Mouse (Mus musculus): Measurements from ENCODE around the gene Agps. TPM values are rescaled to one million over a fixed set of nuclear protein-coding genes. Genes with fewer than 3 reads are reported as not detected.

Agps gene
- total RNA-seq, 1 experiment from 2014 or later = 60.0 TPM

DNA sequence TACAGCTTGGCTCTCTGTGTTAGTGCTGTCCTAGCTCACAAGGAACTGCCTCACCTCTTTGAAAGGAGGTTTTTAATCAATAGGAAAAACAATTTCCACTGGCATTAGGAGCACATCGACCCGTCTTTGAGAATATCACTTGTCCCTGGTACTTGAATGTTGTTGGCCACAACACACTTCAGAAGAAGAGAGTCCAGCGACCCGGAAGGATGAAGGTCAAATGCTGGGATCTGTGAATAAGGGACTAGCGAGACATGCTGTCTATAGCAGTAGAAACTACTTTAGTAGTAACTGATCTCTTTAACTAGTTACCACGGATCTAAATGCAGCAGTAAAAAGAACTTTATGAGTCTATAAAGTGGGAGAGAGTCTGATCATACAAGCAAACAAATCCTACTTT lies 7.8 kb upstream of the Agps start:
- ATAC-seq (replicated peaks; ENCODE audit: insufficient number of reproducible peaks, low FRiP score, low TSS enrichment, poor library complexity, severe bottlenecking) = no peak

- ATAC-seq (replicated peaks; ENCODE audit: insufficient number of reproducible peaks, low FRiP score, low TSS enrichment, poor library complexity, severe bottlenecking) = no peak
Measured at GRCm38 (mm10) chr2:75824846-75825245, 7.1 kb upstream of the Agps start.

DNA sequence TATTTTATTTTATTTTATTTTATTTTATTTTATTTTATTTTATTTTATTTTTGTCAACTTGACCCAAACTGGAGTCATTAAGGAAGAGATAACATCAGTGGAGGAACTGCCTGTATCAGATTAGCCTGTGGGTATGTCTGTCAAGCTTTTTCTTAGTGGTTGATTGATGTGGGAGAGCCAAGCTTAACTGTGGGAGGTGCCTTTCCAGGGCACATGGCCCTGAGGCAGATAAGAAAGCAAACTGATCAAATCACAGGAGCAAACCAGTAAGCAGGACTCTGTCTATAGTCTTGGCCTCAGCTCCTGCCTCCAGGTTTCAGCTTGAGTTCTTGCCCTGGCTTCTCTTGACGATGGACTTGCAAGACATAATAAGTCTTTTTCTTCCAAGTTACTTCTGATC lies 6.4 kb upstream of the Agps start:
- ATAC-seq (replicated peaks; ENCODE audit: insufficient number of reproducible peaks, low FRiP score, low TSS enrichment, poor library complexity, severe bottlenecking) = no peak

- ATAC-seq (replicated peaks; ENCODE audit: insufficient number of reproducible peaks, low FRiP score, low TSS enrichment, poor library complexity, severe bottlenecking) = peak; percentile 33; the same call in 1 of the 2 replicates
Measured at GRCm38 (mm10) chr2:75828931-75829610, 2.9 kb upstream of the Agps start.

DNA sequence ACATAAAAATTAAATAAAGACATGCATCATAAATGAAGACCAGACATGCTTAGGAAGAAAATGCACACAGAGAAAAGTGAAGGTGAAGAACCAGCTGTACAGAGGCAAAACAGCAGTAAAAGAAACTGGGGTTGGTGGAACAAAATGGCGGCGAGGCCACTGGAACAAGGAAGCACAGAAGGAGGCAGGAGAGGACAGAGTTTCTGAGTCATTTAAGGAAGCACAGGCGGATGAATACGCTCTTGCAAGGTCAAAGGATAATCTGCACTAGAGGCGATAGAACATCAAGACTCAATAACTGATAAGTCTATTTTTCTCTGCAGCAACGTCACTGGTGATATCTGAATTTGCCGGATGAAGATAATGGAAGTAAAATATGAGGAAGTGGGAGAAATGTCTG lies 1.7 kb upstream of the Agps start:
- ATAC-seq (replicated peaks; ENCODE audit: insufficient number of reproducible peaks, low FRiP score, low TSS enrichment, poor library complexity, severe bottlenecking) = no peak

DNA sequence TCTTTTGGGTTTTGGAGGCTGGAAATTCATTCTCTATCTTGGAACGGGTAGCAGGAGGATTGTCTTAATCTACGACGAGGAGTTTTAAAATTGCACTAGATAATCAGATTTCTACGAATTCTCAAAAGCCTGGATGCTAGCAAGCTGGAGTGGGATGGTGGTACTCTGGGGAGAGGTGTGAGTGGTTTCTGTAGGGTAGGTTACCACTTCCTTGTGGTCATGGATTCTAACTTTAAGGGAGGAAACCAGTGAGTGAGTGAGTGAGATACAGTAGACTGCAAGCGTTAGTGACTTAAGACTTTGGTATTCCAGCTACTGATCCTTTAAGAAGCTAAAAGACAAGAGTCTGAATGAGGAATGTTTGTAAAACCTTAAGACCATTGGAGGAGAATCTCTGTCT lies 804 bp downstream of the Agps start:
- no peak for ATAC-seq (replicated peaks; ENCODE audit: insufficient number of reproducible peaks, low FRiP score, low TSS enrichment, poor library complexity, severe bottlenecking)

GRCm38 (mm10) chr2:75834492-75834891 lies 2.5 kb downstream of the Agps start:
- ATAC-seq (replicated peaks; ENCODE audit: insufficient number of reproducible peaks, low FRiP score, low TSS enrichment, poor library complexity, severe bottlenecking) = no peak

DNA sequence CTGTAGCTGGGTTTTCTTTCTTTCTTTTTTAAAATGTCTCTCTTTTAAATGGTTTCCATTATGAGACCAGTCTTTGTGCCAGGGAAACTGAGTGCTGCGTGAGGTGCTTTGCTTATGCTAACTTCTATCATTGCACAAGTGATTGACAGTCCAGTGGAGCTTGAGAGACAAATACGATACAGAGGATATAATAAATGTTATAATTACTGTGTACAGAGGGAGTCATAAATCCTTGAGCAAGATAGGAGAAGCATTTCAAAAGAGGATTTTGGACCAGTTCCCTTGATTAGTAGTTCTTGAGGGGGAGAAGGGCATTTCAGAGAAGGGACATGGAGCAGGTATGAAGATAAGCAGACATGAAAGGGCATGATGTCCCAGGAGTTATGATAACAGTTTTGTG lies 10.3 kb downstream of the Agps start:
- no peak for ATAC-seq (replicated peaks; ENCODE audit: insufficient number of reproducible peaks, low FRiP score, low TSS enrichment, poor library complexity, severe bottlenecking)

- peak; percentile 73 for ATAC-seq (replicated peaks; ENCODE audit: insufficient number of reproducible peaks, low FRiP score, low TSS enrichment, poor library complexity, severe bottlenecking)
Measured at GRCm38 (mm10) chr2:75847708-75848107, 15.7 kb downstream of the Agps start.

DNA sequence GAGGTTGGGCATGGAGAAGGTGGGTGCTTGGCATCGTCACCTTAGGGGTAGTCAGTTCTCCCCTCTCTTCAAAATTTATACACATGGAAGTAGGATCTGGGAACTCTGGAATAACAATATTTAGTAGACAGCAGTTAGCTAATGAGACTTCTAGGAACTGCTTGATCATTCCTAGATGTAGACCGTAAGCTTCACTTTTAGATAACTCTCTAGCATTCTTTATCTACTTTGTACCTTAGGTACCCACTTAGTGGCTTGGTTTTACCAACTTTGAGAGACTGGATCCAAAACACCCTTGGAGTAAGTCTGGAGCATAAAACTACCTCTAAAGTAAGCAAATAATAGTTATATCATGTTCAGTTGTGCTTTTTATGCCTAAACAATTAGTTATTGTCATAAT lies 20.5 kb downstream of the Agps start:
- no peak for ATAC-seq (replicated peaks; ENCODE audit: insufficient number of reproducible peaks, low FRiP score, low TSS enrichment, poor library complexity, severe bottlenecking)

GRCm38 (mm10) chr2:75854136-75854535 lies 22.2 kb downstream of the Agps start:
- ATAC-seq (replicated peaks; ENCODE audit: insufficient number of reproducible peaks, low FRiP score, low TSS enrichment, poor library complexity, severe bottlenecking) = no peak

DNA sequence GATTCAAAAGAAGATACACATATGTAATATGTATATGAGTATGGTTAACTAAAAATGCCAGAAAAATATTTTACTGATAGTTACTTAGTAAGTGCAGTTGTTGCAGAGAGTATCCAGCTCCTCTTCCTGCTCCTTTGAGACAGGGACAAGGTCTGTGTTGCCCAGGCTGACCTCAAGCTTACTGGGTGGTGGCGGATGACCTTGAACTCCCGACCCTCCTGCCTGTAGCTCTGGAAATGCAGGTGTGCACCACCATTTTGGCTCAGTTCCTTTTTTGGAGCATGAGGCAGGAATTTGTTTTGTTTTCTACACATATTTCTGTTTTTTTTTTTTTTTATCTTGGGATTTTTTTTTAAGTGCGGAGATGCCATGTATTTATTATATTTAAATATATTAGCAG lies 29.1 kb downstream of the Agps start:
- no peak for ATAC-seq (replicated peaks; ENCODE audit: insufficient number of reproducible peaks, low FRiP score, low TSS enrichment, poor library complexity, severe bottlenecking)

DNA sequence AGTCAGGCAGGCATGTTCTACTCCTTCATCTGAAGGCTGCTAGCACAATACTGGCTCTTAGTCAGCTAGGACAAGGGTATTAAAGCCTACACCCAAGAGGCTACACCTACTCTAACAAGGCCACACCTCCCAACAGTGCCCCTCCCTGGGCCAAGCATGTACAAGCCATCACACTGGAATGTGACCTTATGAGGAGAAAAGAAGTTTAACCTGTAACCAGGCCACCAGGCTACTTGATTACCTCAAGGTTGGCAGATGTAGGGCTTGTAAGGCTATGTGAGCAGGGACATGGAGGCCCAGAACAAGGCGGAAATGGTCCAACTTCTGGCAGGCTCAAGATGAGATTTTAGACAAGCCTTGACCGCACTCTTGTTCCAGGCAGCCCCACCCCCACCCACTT lies 37.6 kb downstream of the Agps start:
- ATAC-seq (replicated peaks; ENCODE audit: insufficient number of reproducible peaks, low FRiP score, low TSS enrichment, poor library complexity, severe bottlenecking) = no peak

- 0 out of 2 replicates have a peak, but pooled peaks have one; percentile 17 for ATAC-seq (replicated peaks; ENCODE audit: insufficient number of reproducible peaks, low FRiP score, low TSS enrichment, poor library complexity, severe bottlenecking)
Measured at GRCm38 (mm10) chr2:75874008-75874559, 42.1 kb downstream of the Agps start.

- ATAC-seq (replicated peaks; ENCODE audit: insufficient number of reproducible peaks, low FRiP score, low TSS enrichment, poor library complexity, severe bottlenecking) = no peak
Measured at GRCm38 (mm10) chr2:75879791-75880190, 47.8 kb downstream of the Agps start.

GRCm38 (mm10) chr2:75883543-75883942 lies 51.6 kb downstream of the Agps start:
- ATAC-seq (replicated peaks; ENCODE audit: insufficient number of reproducible peaks, low FRiP score, low TSS enrichment, poor library complexity, severe bottlenecking) = peak; percentile 71

GRCm38 (mm10) chr2:75891981-75892380 lies 60.0 kb downstream of the Agps start:
- peak; percentile 76 for ATAC-seq (replicated peaks; ENCODE audit: insufficient number of reproducible peaks, low FRiP score, low TSS enrichment, poor library complexity, severe bottlenecking)

DNA sequence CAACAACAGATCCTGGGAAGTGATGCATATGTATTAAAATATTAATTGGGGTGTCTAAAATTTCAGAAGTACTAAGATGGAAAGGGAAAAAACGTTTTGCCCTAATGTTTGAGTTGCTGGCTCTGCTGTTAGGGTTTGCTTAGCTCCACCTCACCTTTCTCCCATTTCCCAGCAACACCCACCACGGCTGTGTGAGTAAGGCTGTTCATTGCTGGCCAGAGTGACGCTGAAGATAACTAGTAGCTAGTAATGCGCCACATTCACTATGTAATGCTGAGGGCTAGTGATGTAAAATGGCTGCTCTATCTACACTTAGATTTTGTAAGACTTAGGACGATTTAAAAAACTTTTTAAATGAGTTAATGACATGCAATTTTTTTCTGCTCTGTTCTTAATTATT lies 63.7 kb downstream of the Agps start:
- no peak for ATAC-seq (replicated peaks; ENCODE audit: insufficient number of reproducible peaks, low FRiP score, low TSS enrichment, poor library complexity, severe bottlenecking)

GRCm38 (mm10) chr2:75900281-75900680 lies 68.3 kb downstream of the Agps start:
- ATAC-seq (replicated peaks; ENCODE audit: insufficient number of reproducible peaks, low FRiP score, low TSS enrichment, poor library complexity, severe bottlenecking) = no peak

DNA sequence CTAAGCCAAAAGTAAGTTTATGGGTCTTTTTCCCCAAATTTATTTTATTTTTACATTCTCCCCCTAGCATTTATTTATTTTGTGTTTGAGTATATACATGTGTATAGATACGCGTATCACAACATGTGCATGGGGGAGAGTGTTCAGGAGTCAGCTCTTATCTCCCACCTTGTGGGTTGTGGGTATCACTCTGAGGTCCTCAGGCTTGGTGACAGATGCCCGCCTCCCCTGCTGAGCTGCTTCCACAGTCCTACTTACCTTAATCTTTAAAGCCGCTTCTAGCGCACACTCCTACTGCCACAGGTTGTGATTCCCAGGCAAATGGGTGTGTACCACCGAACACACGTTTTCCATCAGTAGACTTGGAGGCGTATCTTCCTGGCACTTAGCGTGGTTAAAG lies 69.9 kb downstream of the Agps start:
- no peak for ATAC-seq (replicated peaks; ENCODE audit: insufficient number of reproducible peaks, low FRiP score, low TSS enrichment, poor library complexity, severe bottlenecking)

GRCm38 (mm10) chr2:75907142-75907541 lies 75.2 kb downstream of the Agps start:
- no peak for ATAC-seq (replicated peaks; ENCODE audit: insufficient number of reproducible peaks, low FRiP score, low TSS enrichment, poor library complexity, severe bottlenecking)

All from monocyte, adult 5-6 weeks (primary cell).